11 mouse cellular contexts compared by ENCODE assay signal in the genomic region with DNA sequence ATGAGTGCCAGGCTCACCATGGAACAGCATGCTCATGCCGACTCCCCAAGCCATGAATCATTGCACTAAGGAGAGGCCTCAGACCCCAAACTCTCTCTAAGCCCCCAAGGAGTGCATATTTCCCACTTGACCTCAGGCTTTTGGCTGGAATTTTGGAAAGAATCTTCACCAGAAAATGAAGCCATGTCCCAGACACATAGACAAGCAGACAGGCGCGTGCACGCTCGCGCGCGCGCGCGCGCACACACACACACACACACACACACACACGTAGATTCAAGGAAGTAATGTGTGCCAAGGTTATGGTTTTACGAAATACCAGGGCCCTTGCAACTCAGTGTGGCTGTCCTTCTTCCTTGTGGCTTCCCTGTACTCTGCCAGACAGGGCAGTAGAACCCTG. TPM values are rescaled to one million over a fixed set of nuclear protein-coding genes. Genes with fewer than 3 reads are reported as not detected.
DNase-seq lines count a peak whose midpoint lies in the region; ATAC-seq lines count a peak whose summit lies in the region.
"Had no signal": no experiment of that assay in that cellular context is flagged by ENCODE, and none has a peak within 500 bp of the region (broad histone marks: within the 10 kb centered on the region; RNA-seq: fewer than 3 reads in every experiment).

No protein-coding gene starts in this region.

- peaks cover 8% of the 10 kb centered on the region for H3K36me3 ChIP-seq in lung, embryonic 16.5 days (ENCODE audit: control insufficient read depth, insufficient read depth, low read length)
- H3K36me3 ChIP-seq in stomach, embryonic 14.5 days (ENCODE audit: control insufficient read depth, insufficient read depth, low read length) = peaks cover 32% of the 10 kb centered on the region

- H3K4me2 ChIP-seq in lung, embryonic 16.5 days (ENCODE audit: low read depth, low read length) = no peak overlapping the region
- no peak overlapping the region for H3K4me2 ChIP-seq in stomach, embryonic 14.5 days (replicated peaks; ENCODE audit: low read depth, low read length)
- H3K4me2 ChIP-seq: embryonic facial prominence, embryonic 12.5 days had no signal

- no peak for ATAC-seq in lung, embryonic 16.5 days (ENCODE audit: low read depth)
- ATAC-seq in hematopoietic stem cell, adult 5-6 weeks (replicated peaks in 1 of 2; ENCODE audit: insufficient read depth in 1 of 2, low FRiP score in 2 of 2, low TSS enrichment in 1 of 2, low read depth in 1 of 2, poor library complexity in 2 of 2, severe bottlenecking in 2 of 2) = peak; percentile 22 to 40; a peak in 1 of 4 replicates
- ATAC-seq in stomach, embryonic 14.5 days (ENCODE audit: insufficient number of reproducible peaks, insufficient read depth, low FRiP score, low read depth) = no peak
- ATAC-seq: CD4-positive, CD25-positive, alpha-beta regulatory T cell, adult 4 months had no signal

- 72% methylated on average over 14 of the region's 14 CpGs for WGBS in lung, embryonic 16.5 days
- WGBS in stomach, embryonic 14.5 days = 84% methylated on average over 14 of the region's 14 CpGs

- H3K9ac ChIP-seq in lung, embryonic 16.5 days (ENCODE audit: low read length) = no peak overlapping the region
- H3K9ac ChIP-seq in stomach, embryonic 14.5 days (replicated peaks; ENCODE audit: low read depth, low read length) = no peak overlapping the region
- H3K9ac ChIP-seq: embryonic facial prominence, embryonic 12.5 days had no signal

- peaks cover 57% of the 10 kb centered on the region for H3K4me1 ChIP-seq in lung, embryonic 16.5 days (replicated peaks; ENCODE audit: control insufficient read depth, insufficient read depth, low read length)
- H3K4me1 ChIP-seq in stomach, embryonic 14.5 days (ENCODE audit: control insufficient read depth, insufficient read depth, low read length) = peaks cover 56% of the 10 kb centered on the region

- peak; percentile 15 for DNase-seq in gastrocnemius, postnatal 10 days
- no peak for DNase-seq in gastrocnemius, postnatal 14 days
- DNase-seq in lung, adult 18-20 months = no peak
- no peak for DNase-seq in cerebellum, postnatal 10 days
- no peak for DNase-seq in ovary, postnatal 36 days (ENCODE audit: low spot score)

- intact Hi-C loops in gastrocnemius, postnatal 14 days (cut with DNase I; ENCODE audit: low total_unique reads) = no loop called here

- H3K27me3 ChIP-seq in lung, embryonic 16.5 days (ENCODE audit: control insufficient read depth, insufficient read depth, low read depth, low read length) = no peaks in the 10 kb centered on the region
- H3K27me3 ChIP-seq in stomach, embryonic 14.5 days (ENCODE audit: control insufficient read depth, insufficient read depth, low read length) = no peaks in the 10 kb centered on the region

- peak overlapping the region; percentile 82 for H3K27ac ChIP-seq in lung, embryonic 16.5 days (ENCODE audit: low read length)
- peak overlapping the region; percentile 44; the same call in 1 of the 2 replicates for H3K27ac ChIP-seq in stomach, embryonic 14.5 days (ENCODE audit: low read length)
- H3K27ac ChIP-seq: embryonic facial prominence, embryonic 12.5 days; midbrain, embryonic 10.5 days had no signal

- H3K9me3 ChIP-seq in lung, embryonic 16.5 days (ENCODE audit: control insufficient read depth, low read length) = no peaks in the 10 kb centered on the region
- H3K9me3 ChIP-seq in stomach, embryonic 14.5 days (ENCODE audit: control insufficient read depth, low read depth, low read length) = no peaks in the 10 kb centered on the region
- H3K9me3 ChIP-seq: embryonic facial prominence, embryonic 12.5 days; midbrain, embryonic 10.5 days had no signal

- no peak overlapping the region for H3K4me3 ChIP-seq in lung, embryonic 16.5 days (ENCODE audit: low read length)
- H3K4me3 ChIP-seq in stomach, embryonic 14.5 days (ENCODE audit: low read depth, low read length) = no peak overlapping the region
- H3K4me3 ChIP-seq: embryonic facial prominence, embryonic 12.5 days; midbrain, embryonic 10.5 days had no signal

RNA-seq across cellular contexts. Expression of a gene that starts 10.9 kb away (rescaled TPM):
- 10 to 100 TPM; 21.1 to 27.1 TPM for total RNA-seq in gastrocnemius, postnatal 10 days (2021)
- total RNA-seq in gastrocnemius, postnatal 14 days (2021) = 10 to 100 TPM; 12.3 to 18.9 TPM
- 8.4 and 8.5 TPM in 2 replicates for polyA plus RNA-seq in lung, embryonic 16.5 days (2015; fragmentation: Nextera tagmentation; extraction: Ambion mirVana)
- total RNA-seq in hematopoietic stem cell, adult 5-6 weeks (2017) = not detected in 2 replicates
- 13.8 and 16.9 TPM in 2 replicates for polyA plus RNA-seq in stomach, embryonic 14.5 days (2014; fragmentation: Nextera tagmentation; extraction: Ambion mirVana)

RNA-seq across cellular contexts. Expression of a gene that starts 20.2 kb away (rescaled TPM):
- total RNA-seq in gastrocnemius, postnatal 10 days (2021) = 1 to 10 TPM; 4.7 to 5.1 TPM
- total RNA-seq in gastrocnemius, postnatal 14 days (2021) = 1 to 10 TPM; 3.6 to 4.1 TPM
- 24.0 and 24.2 TPM in 2 replicates for polyA plus RNA-seq in lung, embryonic 16.5 days (2015; fragmentation: Nextera tagmentation; extraction: Ambion mirVana)
- 17.1 and 20.8 TPM in 2 replicates for total RNA-seq in hematopoietic stem cell, adult 5-6 weeks (2017)
- polyA plus RNA-seq in stomach, embryonic 14.5 days (2014; fragmentation: Nextera tagmentation; extraction: Ambion mirVana) = 26.7 and 29.1 TPM in 2 replicates

RNA-seq across cellular contexts. Expression of a gene that starts 32.6 kb away (rescaled TPM):
- 1 to 10 TPM; 8.3 to 8.4 TPM for total RNA-seq in gastrocnemius, postnatal 10 days (2021)
- 1 to 10 TPM; 6.6 to 6.9 TPM for total RNA-seq in gastrocnemius, postnatal 14 days (2021)
- polyA plus RNA-seq in lung, embryonic 16.5 days (2015; fragmentation: Nextera tagmentation; extraction: Ambion mirVana) = 17.1 and 17.9 TPM in 2 replicates
- 7.8 and 14.0 TPM in 2 replicates for total RNA-seq in hematopoietic stem cell, adult 5-6 weeks (2017)
- polyA plus RNA-seq in stomach, embryonic 14.5 days (2014; fragmentation: Nextera tagmentation; extraction: Ambion mirVana) = 20.1 and 20.5 TPM in 2 replicates

RNA-seq across cellular contexts. Expression of a gene that starts 35.2 kb away (rescaled TPM):
- 1 to 10 TPM; 3.2 to 3.8 TPM for total RNA-seq in gastrocnemius, postnatal 10 days (2021)
- total RNA-seq in gastrocnemius, postnatal 14 days (2021) = 1 to 10 TPM; 2.1 to 3.0 TPM
- 2.0 and 2.9 TPM in 2 replicates for polyA plus RNA-seq in lung, embryonic 16.5 days (2015; fragmentation: Nextera tagmentation; extraction: Ambion mirVana)
- 0.84 TPM in 1 of 2 replicates, not detected in the other for total RNA-seq in hematopoietic stem cell, adult 5-6 weeks (2017)
- polyA plus RNA-seq in stomach, embryonic 14.5 days (2014; fragmentation: Nextera tagmentation; extraction: Ambion mirVana) = 0.88 and 1.7 TPM in 2 replicates

Comparison
In these comparisons a context has a peak if more than half of its experiments do, and no peak if none do; other contexts are left out.
1. ATAC-seq: peak in hematopoietic stem cell, adult 5-6 weeks (2 of 2); none in lung, embryonic 16.5 days (single experiment) and stomach, embryonic 14.5 days (single experiment).
2. RNA of a gene that starts 10.9 kb away (total RNA-seq): 21.1 to 27.1 TPM in gastrocnemius, postnatal 10 days and 12.3 to 18.9 TPM in gastrocnemius, postnatal 14 days; not detected in hematopoietic stem cell, adult 5-6 weeks; every median in the first group is over 10 times any median in the second.